Mouse (Mus musculus) gastrocnemius, postnatal 36 days (tissue): ENCODE results near the gene Cpne8. TPM values are rescaled to one million over a fixed set of nuclear protein-coding genes. Genes with fewer than 3 reads are reported as not detected.
"Not testable (repeated sequence)": the region's sequence is repeated elsewhere in the genome, so short reads cannot be mapped to it uniquely, and the experiment has no call there.

ENCODE experiments used
- DNase-seq, 2 experiments: peaks; one replicate each; pipeline ENCODE4 v3.0.0; 2022
- intact Hi-C: fragments of 180-260 bp; cut with DNase I; formaldehyde crosslinking; loops from one replicate; pipeline ENCODE4 v1.15.1; 2025
- total RNA-seq, 2 experiments: library from RNA; stranded (reverse); gene quantifications; 2 replicates each; pipeline ENCODE4 v1.2.3; 2021

Cpne8 gene
- total RNA-seq, 2 experiments from 2014 or later, result 2.1 to 2.4 TPM

- DNase-seq, result no peak
- intact Hi-C loops, result no loop called here
Measured at GRCm38 (mm10) chr15:90512769-90513168, 166.5 kb downstream of the Cpne8 start.

DNA sequence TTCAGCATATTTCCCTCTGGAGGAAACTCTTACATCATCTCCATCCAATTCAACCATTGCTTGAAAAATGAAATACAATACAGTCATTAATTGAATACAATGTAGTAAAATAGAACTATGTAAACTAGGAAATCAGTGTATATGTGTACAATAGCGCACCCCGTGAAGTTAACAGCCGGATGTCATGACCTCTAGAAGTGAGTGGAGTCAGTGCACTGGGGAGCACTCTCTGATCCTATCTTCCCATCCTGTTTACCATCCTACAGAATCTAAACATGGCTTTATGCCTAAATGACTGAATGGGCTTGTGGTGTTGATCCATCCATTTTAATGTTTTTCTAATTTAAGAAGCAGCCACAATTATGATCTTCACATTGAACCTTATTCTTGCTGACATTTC, 182.2 kb downstream of the Cpne8 start:
- no peak for DNase-seq
- intact Hi-C loops, result no loop called here

DNA sequence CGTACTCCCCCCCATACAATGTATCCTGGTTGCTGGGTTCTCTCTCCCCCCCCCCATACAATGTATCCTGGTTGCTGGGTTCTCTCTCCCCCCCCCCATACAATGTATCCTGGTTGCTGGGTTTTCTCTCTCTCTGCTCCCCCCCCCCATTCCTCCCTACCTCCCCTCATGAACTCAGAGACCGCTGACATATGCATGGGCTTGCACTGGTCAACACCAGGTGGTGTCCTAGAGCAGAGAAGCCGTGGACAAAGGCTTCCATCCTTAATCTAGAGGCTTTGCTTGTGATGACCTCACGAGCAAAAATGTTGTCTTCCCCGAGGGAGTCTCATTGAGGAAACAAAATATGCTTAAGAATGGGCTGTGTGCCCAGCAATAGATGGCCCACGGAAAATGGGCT, 187.7 kb downstream of the Cpne8 start:
- intact Hi-C loops, result no loop called here
- DNase-seq, result no peak

GRCm38 (mm10) chr15:90490186-90490585, 189.0 kb downstream of the Cpne8 start:
- no peak for DNase-seq
- intact Hi-C loops, result no loop called here

DNA sequence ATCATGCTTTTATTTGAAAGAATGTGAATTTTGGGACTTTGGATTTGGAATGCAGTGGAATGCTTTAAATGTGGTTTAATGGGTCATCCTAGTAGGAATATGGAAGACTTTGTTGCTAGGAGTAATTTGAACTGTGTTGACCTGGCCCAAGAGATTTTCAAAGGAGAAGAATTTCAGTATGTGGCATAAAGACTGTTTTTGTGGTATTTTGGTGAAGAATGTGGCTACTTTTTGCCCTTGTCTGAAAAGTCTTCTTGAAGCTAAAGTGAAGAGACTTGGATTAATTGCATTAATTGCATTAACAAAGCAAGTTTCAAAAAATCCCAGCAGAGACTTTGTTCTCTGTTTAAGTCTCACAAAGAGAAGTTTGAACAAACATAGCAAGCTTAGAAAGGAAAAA, 208.7 kb downstream of the Cpne8 start:
- DNase-seq, intact Hi-C loops: not testable (repeated sequence)

- DNase-seq, result no peak
- intact Hi-C loops, result no loop called here
Measured at GRCm38 (mm10) chr15:90463281-90463680, 216.0 kb downstream of the Cpne8 start.

- intact Hi-C loops, result no loop called here
- DNase-seq, result no peak
Measured at GRCm38 (mm10) chr15:90446076-90446475, 233.2 kb downstream of the Cpne8 start.
